Mouse (Mus musculus) ES-E14 (cell line): ENCODE data around the gene Aarsd1.
"Not testable (repeated sequence)": the region's sequence is repeated elsewhere in the genome, so short reads cannot be mapped to it uniquely, and the experiment has no call there.

ENCODE experiments used
- CHD2 ChIP-seq: IDR thresholded peaks from 2 replicates; pipeline ENCODE4 v1.6.1; 2014; ENCODE audit warnings: mild to moderate bottlenecking, low read depth, low read length, inconsistent platforms
- MAFK ChIP-seq: IDR thresholded peaks from 2 replicates; pipeline ENCODE4 v1.6.1; 2014; ENCODE audit warnings: mild to moderate bottlenecking, low read depth, low read length, inconsistent platforms; ENCODE audit not compliant: insufficient read depth
- ZNF384 ChIP-seq: IDR thresholded peaks from 2 replicates; pipeline ENCODE4 v1.6.1; 2012; ENCODE audit warnings: low read depth, low read length, inconsistent platforms

DNA sequence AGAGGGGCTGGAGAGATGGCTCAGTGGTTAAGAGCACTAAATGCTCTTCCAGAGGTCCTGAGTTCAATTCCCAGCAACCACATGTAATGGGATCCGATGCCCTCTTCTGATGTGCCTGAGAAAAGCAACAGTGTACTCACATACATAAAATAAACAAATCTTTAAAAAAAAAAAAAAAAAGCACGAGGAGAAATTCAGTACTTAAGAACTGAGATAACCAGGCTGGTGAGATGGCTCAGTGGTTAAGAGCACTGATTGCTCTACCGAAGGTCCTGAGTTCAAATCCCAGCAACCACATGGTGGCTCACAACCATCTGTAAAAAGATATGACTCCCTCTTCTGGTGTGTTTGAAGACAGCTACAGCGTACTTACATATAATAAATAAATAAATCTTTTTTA is 32.2 kb upstream of the Aarsd1 start:
- not testable (repeated sequence) for TF ChIP-seq CHD2, MAFK, ZNF384
